Mouse (Mus musculus) hindbrain, embryonic 10.5 days (tissue): ENCODE measurements around the gene Evc2. TPM values are rescaled to one million over a fixed set of nuclear protein-coding genes. Genes with fewer than 3 reads are reported as not detected.
A peak's percentile ranks its signal among the peaks of the same experiment; 100 is the strongest.

Experiments used
- DNase-seq: peaks from one replicate; pipeline ENCODE4 v3.0.0-alpha.2; 2017; ENCODE audit warnings: low spot score
- H3K27ac ChIP-seq: fragments of 300-500 bp; sonication (generic); 2 replicates; pipeline ENCODE4 v1.5.1; 2016; ENCODE audit warnings: mild to moderate bottlenecking, moderate library complexity
- H3K27me3 ChIP-seq: fragments of 300-500 bp; sonication (generic); 2 replicates; pipeline ENCODE4 v1.6.1; 2016; ENCODE audit warnings: mild to moderate bottlenecking; ENCODE audit not compliant: poor library complexity, insufficient read depth, severe bottlenecking
- H3K36me3 ChIP-seq: fragments of 300-500 bp; sonication (generic); 2 replicates; pipeline ENCODE4 v1.6.1; 2016; ENCODE audit warnings: mild to moderate bottlenecking, moderate library complexity
- H3K4me1 ChIP-seq: fragments of 300-500 bp; sonication (generic); replicated peaks from 2 replicates; pipeline ENCODE4 v1.6.1; 2016; ENCODE audit warnings: mild to moderate bottlenecking
- H3K4me3 ChIP-seq: fragments of 300-500 bp; sonication (generic); 2 replicates; pipeline ENCODE4 v1.5.1; 2016; ENCODE audit warnings: mild to moderate bottlenecking, moderate library complexity
- H3K9me3 ChIP-seq: fragments of 300-500 bp; sonication (generic); 2 replicates; pipeline ENCODE4 v1.6.1; 2016; ENCODE audit warnings: mild to moderate bottlenecking, moderate library complexity
- WGBS: fragments of 180-500 bp; shearing (Covaris S2); methylation state at CpG from one replicate; pipeline ENCODE4 v1.1.7; 2016; 5-methylcytosine and 5-hydroxymethylcytosine counted together
- polyA plus RNA-seq: library from polyadenylated mRNA; unstranded; fragments of >200 nt; fragmentation: Nextera tagmentation; extraction: Ambion mirVana; gene quantifications from 2 replicates; pipeline ENCODE4 v1.2.1, GENCODE M21; 2016

The Evc2 gene
- polyA plus RNA-seq, 1 experiment from 2014 or later: 13.6 TPM

DNA sequence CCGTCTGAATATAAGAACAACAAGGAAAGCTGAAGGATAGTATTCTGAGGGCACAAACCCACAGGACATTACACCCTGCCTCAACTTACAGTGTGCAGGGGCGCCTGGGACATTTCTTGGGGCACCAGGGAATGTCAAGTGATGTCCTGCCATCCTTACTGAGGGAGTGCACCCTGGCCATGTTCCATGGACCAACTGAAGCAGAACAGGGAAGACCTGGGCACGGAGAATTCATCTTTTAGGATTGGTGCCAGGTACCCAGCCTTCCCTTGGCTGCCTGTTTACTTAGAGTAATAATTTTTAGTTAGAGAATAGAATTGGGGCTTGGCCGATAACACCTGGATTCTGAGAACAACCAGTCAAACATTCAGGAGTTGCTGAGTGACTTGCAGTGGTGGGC lies 6.2 kb upstream of the Evc2 start:
- H3K4me1 ChIP-seq: peaks cover 25% of the 10 kb centered on the region
- no peak overlapping the region for H3K4me3 ChIP-seq
- DNase-seq: no peak
- H3K27me3 ChIP-seq: no peaks in the 10 kb centered on the region
- no peak overlapping the region for H3K27ac ChIP-seq
- WGBS: 83% methylated on average over 4 of the region's 4 CpGs
- H3K36me3 ChIP-seq: peaks cover 53% of the 10 kb centered on the region
- H3K9me3 ChIP-seq: no peaks in the 10 kb centered on the region

DNA sequence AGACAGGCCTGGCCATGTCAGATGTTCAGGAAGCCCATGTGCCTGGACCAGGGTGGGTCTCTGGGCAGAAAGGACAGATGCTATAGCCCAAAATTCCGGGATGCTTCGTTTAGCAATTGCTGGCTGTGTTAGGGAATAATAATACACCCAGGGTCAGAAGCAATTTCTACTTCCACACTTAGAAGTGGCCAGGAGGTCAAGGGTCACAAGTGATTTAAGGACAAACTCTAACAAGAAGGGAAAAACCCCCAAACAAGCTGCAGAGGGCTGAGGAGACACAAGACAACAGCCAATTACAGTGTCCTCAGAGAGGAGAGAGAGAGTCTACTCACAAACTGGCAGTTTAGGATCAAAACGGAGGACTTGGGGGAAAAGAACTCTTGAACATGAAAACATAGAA lies 3.2 kb upstream of the Evc2 start:
- Histone ChIP-seq H3K27me3 (peaks cover 8% of the 10 kb centered on the region), H3K27ac (no peak overlapping the region), H3K4me1 (peaks cover 55% of the 10 kb centered on the region), H3K9me3 (no peaks in the 10 kb centered on the region), H3K36me3 (peaks cover 34% of the 10 kb centered on the region), H3K4me3 (no peak overlapping the region)
- no peak for DNase-seq
- 70% methylated on average over 3 of the region's 3 CpGs for WGBS

DNA sequence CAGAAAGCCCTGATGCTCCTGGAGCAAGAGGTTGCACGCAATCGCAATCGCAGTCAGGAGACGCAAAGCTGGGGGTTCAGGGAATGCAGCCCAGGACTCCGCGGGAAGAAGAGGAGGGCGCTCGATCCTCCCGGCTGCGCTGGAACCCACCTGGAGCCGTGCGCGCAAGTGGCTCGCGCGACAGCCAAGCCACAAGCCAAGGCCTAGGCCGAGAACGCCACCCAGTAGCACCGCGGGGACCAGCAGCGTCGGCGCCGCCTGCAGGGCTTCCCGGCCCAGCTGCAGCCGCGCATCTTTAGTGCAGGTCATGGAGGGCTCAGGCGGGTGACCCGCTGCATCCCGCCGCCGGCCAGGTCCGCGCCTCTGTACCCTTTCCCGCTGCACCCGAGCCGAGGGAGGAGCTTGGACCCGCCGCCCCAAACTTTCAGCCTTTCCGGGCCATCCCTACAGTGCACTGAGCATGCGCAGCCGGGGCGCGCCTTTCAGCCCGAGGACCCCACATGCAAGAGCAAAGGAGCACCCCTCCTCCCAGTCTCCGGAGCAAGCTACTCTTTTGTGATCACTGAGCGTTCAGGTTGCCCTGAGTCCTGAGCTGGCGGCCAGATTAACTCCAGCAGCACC lies 1.7 kb upstream of the Evc2 start, which contains the start of gene Evc:
Evc (minus strand) TSS at position 410 of the 621 bp plus-strand sequence.
- Histone ChIP-seq H3K9me3 (no peaks in the 10 kb centered on the region), H3K27ac (peak within 1 kb of the TSS; percentile 87), H3K4me1 (peaks cover 55% of the 10 kb centered on the region)

DNA sequence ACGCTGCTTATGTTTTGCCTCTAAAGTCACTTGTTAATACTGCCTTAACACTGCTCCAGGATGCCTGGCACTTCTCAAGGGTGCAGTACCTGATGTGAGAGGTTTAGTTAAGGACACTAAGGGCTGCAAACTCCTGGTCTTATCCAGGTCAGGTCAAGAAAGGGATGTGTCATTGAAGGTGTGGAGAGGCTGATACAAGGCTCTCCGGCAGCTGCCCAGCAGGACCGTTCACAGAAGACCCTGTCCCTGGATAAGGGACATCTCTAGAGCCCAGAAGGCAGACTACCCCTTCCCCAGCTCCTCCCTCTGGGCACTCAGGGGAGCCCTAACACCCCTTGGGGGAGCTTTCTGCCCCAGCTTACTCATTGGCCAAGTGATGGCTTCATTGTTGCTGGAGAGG lies 603 bp upstream of the Evc2 start:
- Histone ChIP-seq H3K27ac (peak overlapping the region; percentile 87), H3K27me3 (peaks cover 8% of the 10 kb centered on the region), H3K36me3 (peaks cover 19% of the 10 kb centered on the region), H3K9me3 (no peaks in the 10 kb centered on the region), H3K4me3 (peak overlapping the region; percentile 65), H3K4me1 (peaks cover 55% of the 10 kb centered on the region)
- peak; percentile 16 for DNase-seq
- 67% methylated on average over 3 of the region's 3 CpGs for WGBS

More for the DNA sequence above, 1.7 kb upstream of the Evc2 start, which contains the start of gene Evc:
- Histone ChIP-seq H3K4me3 (peak within 1 kb of the TSS; percentile 65), H3K27me3 (peaks cover 8% of the 10 kb centered on the region), H3K36me3 (peaks cover 23% of the 10 kb centered on the region)
- peak; percentile 87 for DNase-seq
- WGBS: under 1% methylated on average over 48 of the region's 48 CpGs

DNA sequence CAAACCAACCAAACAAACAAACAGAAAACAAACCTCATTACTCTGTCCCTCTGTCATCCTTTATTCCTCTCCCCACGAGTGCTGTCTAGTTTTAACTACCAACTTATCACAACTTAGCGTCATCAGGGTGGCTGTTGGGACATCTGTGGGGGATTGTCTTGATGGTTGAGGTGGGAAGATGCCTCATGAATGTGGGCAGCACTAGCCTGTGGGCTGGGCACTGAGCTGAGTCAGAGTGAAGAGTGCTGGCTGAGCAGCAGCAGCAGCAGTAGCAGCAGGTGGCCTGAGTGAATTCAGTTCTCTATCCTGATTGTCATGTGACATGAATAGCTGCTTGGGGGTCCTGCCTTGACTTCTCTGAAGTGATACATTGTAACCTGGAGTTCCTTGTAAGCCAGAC lies 5.7 kb downstream of the Evc2 start:
- H3K36me3 ChIP-seq: peaks cover 37% of the 10 kb centered on the region
- WGBS: 82% methylated on average over 2 of the region's 2 CpGs
- no peaks in the 10 kb centered on the region for H3K27me3 ChIP-seq
- no peak for DNase-seq
- H3K4me1 ChIP-seq: peaks cover 12% of the 10 kb centered on the region
- H3K27ac ChIP-seq: no peak overlapping the region
- no peaks in the 10 kb centered on the region for H3K9me3 ChIP-seq
- H3K4me3 ChIP-seq: no peak overlapping the region

DNA sequence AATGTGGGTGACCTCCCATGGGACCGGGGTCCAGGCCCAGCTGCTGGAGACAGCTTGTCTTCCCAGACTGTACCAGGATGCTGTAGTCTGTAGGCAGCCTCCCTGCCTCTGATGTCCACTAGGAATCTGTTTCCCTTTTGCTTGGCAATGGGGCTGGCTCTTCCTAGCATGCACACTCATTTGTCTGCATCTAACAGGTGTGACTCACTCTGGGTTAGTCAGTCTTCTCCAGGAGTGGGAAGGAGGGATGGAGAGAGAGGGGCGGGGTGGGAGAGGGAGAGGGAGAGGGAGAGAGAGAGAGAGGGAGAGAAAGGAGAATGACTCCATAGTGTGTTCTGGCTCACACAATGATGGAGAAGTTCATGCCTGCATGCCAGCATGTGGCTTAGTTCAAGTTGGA lies 13.5 kb downstream of the Evc2 start:
- Histone ChIP-seq H3K27me3 (no peaks in the 10 kb centered on the region), H3K9me3 (0 out of 2 replicates have a peak, but pooled peaks cover 5% of the 10 kb centered on the region), H3K36me3 (peaks cover 59% of the 10 kb centered on the region), H3K4me1 (peaks cover 8% of the 10 kb centered on the region; the same call in 1 of the 2 replicates), H3K27ac (no peak overlapping the region), H3K4me3 (no peak overlapping the region)
- DNase-seq: no peak
- 98% methylated on average over 2 of the region's 2 CpGs for WGBS

DNA sequence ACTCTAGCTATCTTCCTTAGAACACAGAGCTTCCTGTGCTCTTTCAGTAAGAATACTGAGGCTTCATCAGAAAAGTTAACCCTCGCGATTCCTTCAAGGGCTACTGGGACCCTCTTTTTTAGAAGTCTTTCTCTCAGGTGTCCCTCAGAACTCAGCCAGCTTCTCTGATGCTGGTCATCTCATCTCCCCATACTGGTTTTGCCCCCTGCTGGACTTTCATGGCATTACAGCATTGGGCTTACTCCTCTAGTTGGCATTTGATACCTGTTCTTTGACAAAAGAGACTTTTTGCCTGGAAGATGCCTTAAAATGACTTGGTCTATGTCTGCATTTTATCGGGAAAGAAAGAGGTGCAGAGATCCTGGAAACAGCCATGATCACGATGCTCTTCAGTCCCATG lies 16.1 kb downstream of the Evc2 start:
- WGBS: 85% methylated on average over 4 of the region's 4 CpGs
- Histone ChIP-seq H3K27me3 (no peaks in the 10 kb centered on the region), H3K27ac (no peak overlapping the region), H3K4me3 (no peak overlapping the region), H3K36me3 (peaks cover 63% of the 10 kb centered on the region), H3K9me3 (0 out of 2 replicates have a peak, but pooled peaks cover 5% of the 10 kb centered on the region), H3K4me1 (peaks cover 8% of the 10 kb centered on the region; the same call in 1 of the 2 replicates)
- peak; percentile 50 for DNase-seq

DNA sequence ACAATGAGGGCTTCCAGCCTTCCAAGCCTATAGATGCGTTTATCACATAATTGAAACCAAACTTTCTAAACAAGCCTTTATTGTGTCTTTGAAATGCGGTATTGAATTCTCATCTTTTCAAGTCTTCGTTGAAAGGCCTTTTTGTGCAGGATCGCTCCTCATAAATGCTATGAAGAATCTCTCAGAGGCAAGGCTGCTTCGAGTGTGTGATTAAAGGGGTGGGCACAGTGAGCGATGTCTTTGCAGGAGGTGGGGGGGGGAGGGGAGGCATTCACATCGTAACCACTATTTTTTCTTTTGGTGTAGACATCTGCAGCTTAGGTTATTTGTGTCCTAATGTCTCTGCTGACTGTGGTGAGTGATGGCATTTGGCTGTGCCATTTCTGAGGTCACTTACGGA lies 17.7 kb downstream of the Evc2 start:
- Histone ChIP-seq H3K27me3 (no peaks in the 10 kb centered on the region), H3K4me3 (no peak overlapping the region), H3K9me3 (0 out of 2 replicates have a peak, but pooled peaks cover 5% of the 10 kb centered on the region), H3K36me3 (peaks cover 54% of the 10 kb centered on the region), H3K27ac (no peak overlapping the region), H3K4me1 (peaks cover 8% of the 10 kb centered on the region; the same call in 1 of the 2 replicates)
- no peak for DNase-seq
- 74% methylated on average over 8 of the region's 8 CpGs for WGBS

DNA sequence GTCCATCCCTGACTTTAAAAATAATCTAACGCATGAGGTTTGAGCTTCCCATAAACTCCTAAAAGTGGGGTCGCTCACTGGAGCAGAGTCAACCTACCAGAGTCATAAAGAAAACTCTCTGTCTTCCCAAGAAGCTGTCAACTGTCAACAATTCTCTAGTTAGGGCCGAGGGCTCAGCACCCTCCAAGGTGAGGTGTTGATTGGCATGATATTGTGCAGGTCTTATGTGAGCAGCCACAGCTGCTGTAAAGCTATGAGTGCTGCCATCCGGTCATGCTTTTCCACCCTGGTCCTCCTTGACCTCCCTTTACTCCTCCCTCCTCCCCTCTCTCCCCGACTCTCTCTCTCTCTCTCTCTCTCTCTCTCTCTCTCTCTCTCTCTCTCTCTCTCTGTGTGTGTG lies 24.3 kb downstream of the Evc2 start:
- no peaks in the 10 kb centered on the region for H3K27me3 ChIP-seq
- no peak for DNase-seq
- H3K27ac ChIP-seq: no peak overlapping the region
- H3K36me3 ChIP-seq: peaks cover 53% of the 10 kb centered on the region
- no peaks in the 10 kb centered on the region for H3K9me3 ChIP-seq
- H3K4me1 ChIP-seq: no peaks in the 10 kb centered on the region
- 86% methylated on average over 5 of the region's 5 CpGs for WGBS
- H3K4me3 ChIP-seq: no peak overlapping the region

DNA sequence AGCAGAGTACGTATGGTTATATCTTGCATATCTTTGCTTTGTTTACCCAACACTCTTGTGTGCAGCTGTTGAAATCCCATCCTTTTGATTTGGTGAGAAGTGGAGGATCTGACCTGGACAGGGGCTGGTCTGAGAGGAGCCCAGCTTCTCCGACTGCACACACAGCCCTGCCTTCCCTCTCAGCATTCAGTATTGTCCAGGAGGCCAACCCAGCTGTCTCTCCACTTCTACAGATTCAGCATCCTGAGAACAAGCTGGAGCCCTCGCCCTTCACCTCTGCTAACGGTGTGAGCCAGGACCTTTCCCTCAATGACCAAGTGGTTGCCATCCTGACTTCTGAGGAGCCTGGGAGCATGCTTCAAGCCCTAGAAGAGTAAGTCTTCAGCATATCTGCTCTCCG lies 25.0 kb downstream of the Evc2 start:
- DNase-seq: no peak
- Histone ChIP-seq H3K27me3 (no peaks in the 10 kb centered on the region), H3K9me3 (no peaks in the 10 kb centered on the region), H3K27ac (no peak overlapping the region), H3K36me3 (peaks cover 46% of the 10 kb centered on the region), H3K4me3 (no peak overlapping the region), H3K4me1 (no peaks in the 10 kb centered on the region)
- WGBS: 84% methylated on average over 5 of the region's 5 CpGs

DNA sequence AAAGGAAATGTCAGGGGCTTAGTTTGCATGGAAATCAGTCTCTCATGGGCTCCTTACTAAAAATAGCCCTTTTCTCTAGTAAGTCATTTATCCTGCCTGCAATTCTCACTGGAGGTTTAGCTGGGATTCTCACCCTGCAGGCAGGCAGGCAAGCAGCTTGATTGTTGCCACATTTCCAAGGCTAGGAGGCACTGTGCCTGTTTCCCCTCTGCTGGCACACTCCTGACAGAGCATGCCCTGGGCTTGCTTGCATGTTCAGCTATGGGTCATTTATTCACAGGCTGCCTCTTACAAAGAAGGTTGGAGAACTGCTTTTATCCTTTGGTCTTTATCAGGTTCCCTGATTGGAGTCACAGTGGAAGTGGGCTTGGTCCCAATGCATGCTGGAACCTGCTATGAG lies 27.5 kb downstream of the Evc2 start:
- Histone ChIP-seq H3K27ac (no peak overlapping the region), H3K36me3 (peaks cover 46% of the 10 kb centered on the region), H3K9me3 (no peaks in the 10 kb centered on the region), H3K27me3 (no peaks in the 10 kb centered on the region), H3K4me3 (no peak overlapping the region), H3K4me1 (no peaks in the 10 kb centered on the region)
- DNase-seq: no peak

DNA sequence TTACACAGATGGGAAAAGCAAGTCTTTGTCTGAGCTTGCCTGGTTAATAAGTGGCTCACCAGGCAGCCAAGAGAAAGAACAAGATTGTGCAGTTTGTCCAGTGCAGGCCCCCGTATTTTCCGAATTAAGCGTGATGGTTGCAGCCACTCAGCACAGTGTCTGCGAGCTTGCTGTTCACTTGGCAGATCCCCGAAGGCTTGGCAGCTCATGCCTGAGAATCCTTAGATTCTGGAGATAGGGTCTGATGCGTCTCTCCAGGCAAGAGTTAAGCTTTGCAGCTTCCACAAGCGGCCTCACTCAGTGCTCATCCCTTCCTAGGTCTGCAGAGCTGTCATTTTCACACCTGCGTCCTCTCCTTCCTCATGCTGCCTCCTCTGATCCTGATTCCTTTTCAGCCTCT lies 30.5 kb downstream of the Evc2 start:
- DNase-seq: no peak
- no peak overlapping the region for H3K27ac ChIP-seq
- no peaks in the 10 kb centered on the region for H3K27me3 ChIP-seq
- no peaks in the 10 kb centered on the region for H3K9me3 ChIP-seq
- peaks cover 68% of the 10 kb centered on the region for H3K36me3 ChIP-seq
- WGBS: 88% methylated on average over 8 of the region's 8 CpGs
- H3K4me3 ChIP-seq: no peak overlapping the region
- H3K4me1 ChIP-seq: no peaks in the 10 kb centered on the region

DNA sequence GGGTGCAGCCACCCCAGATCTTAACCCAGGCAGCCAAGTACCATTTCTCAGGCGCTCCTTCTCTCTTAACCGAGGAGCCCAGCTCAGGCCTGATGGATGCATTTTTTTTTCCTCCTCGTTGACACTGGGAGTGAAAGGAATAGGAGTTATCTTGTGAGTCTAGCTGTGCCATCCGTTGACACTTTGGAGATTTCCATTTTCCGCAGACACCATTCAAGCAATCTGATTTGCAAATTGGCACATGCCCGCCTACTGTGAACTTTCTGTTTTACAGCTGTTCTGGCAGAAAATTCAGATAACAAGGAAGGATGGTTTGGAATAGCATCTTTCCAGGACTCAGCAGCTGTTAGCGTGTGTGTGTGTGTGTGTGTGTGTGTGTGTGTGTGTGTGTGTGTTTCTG lies 39.1 kb downstream of the Evc2 start:
- Histone ChIP-seq H3K27ac (no peak overlapping the region), H3K36me3 (peaks cover 84% of the 10 kb centered on the region), H3K9me3 (no peaks in the 10 kb centered on the region), H3K27me3 (no peaks in the 10 kb centered on the region), H3K4me3 (no peak overlapping the region), H3K4me1 (no peaks in the 10 kb centered on the region)
- WGBS: 88% methylated on average over 7 of the region's 7 CpGs
- DNase-seq: no peak

DNA sequence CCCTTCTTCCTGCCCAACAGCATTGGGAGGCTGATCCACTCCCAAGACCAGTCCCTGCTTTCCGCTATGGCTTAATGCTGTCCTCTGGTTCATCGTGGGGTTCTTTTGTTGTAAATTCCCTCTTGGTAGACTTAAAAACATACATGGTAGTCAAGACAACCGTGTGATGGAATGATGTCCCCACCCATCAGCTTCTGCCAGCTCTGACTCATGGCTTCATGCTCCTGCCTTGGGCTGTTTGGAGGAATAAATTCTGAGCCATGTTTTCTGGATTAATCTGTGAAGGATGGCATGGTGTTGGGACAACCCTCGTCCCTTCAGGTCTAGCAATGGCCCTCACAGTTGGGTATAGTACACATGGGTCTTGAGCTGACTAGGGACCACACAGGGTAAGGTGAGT lies 42.3 kb downstream of the Evc2 start:
- Histone ChIP-seq H3K4me1 (no peaks in the 10 kb centered on the region), H3K27me3 (no peaks in the 10 kb centered on the region), H3K27ac (no peak overlapping the region), H3K36me3 (peaks cover 83% of the 10 kb centered on the region), H3K4me3 (no peak overlapping the region), H3K9me3 (no peaks in the 10 kb centered on the region)
- DNase-seq: no peak
- WGBS: 88% methylated on average over 4 of the region's 4 CpGs
